Mouse (Mus musculus): ENCODE results near the gene Olfr965. TPM values are rescaled to one million over a fixed set of nuclear protein-coding genes. Genes with fewer than 3 reads are reported as not detected.

Gene Olfr965
- polyA plus RNA-seq, 1 experiment: not detected

DNA sequence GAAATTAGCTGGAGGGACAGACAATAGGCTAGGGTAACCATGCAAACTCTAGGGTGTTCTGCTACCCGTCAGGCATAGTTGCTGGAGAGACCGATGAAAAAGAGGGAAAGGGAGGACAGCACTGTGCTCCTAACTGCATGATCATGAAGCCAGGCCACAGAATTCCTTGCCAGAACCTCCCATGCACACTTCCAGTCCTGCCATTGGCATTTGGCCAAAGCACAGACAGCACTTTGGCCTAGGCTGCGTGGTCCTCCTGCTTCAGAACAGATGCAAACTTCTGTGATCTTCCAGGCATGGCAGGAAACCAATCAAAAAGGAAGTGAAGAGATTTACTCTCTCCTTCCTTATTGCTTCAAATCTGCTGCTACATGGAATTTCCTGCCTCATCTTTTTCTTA is 2.2 kb upstream of the Olfr965 start:
- Histone ChIP-seq H3K27ac (ENCODE audit: control insufficient read depth, insufficient read depth, low read depth, low read length) (no peak overlapping the region), H3K36me3 (ENCODE audit: control insufficient read depth, insufficient read depth, low read length) (no peaks in the 10 kb centered on the region), H3K4me1 (ENCODE audit: control insufficient read depth, insufficient read depth, low read length) (no peaks in the 10 kb centered on the region), H3K27me3 (ENCODE audit: control insufficient read depth, insufficient read depth, low read length) (no peaks in the 10 kb centered on the region), H3K4me3 (ENCODE audit: control insufficient read depth, low read depth, low read length) (no peak overlapping the region)
- TF ChIP-seq CTCF (IDR thresholded peaks at IDR 0.05; ENCODE audit: control insufficient read depth, insufficient read depth, insufficient replicate concordance, low read depth, low read length): no peak
- TF ChIP-seq POLR2A (IDR thresholded peaks at IDR 0.05; ENCODE audit: control insufficient read depth, low read depth, low read length): no peak

GRCm38 (mm10) chr9:39730678-39731077 is 19.5 kb downstream of the Olfr965 start, which contains the start of gene Olfr150:
Olfr150 (plus strand) TSS chr9:39730978.
- H3K4me3 ChIP-seq (ENCODE audit: control insufficient read depth, low read depth, low read length): no peak within 1 kb of the TSS
- H3K4me1 ChIP-seq (ENCODE audit: control insufficient read depth, insufficient read depth, low read length): no peaks in the 10 kb centered on the region
- no peaks in the 10 kb centered on the region for H3K27me3 ChIP-seq (ENCODE audit: control insufficient read depth, insufficient read depth, low read length)
- H3K27ac ChIP-seq (ENCODE audit: control insufficient read depth, insufficient read depth, low read depth, low read length): no peak within 1 kb of the TSS
- H3K36me3 ChIP-seq (ENCODE audit: control insufficient read depth, insufficient read depth, low read length): no peaks in the 10 kb centered on the region
- TF ChIP-seq POLR2A (IDR thresholded peaks at IDR 0.05; ENCODE audit: control insufficient read depth, low read depth, low read length) (no peak), CTCF (IDR thresholded peaks at IDR 0.05; ENCODE audit: control insufficient read depth, insufficient read depth, insufficient replicate concordance, low read depth, low read length) (no peak)

- H3K4me1 ChIP-seq (ENCODE audit: control insufficient read depth, insufficient read depth, low read length): no peaks in the 10 kb centered on the region
- H3K27ac ChIP-seq (ENCODE audit: control insufficient read depth, insufficient read depth, low read depth, low read length): no peak overlapping the region
- TF ChIP-seq POLR2A (IDR thresholded peaks at IDR 0.05; ENCODE audit: control insufficient read depth, low read depth, low read length): no peak
- no peak for TF ChIP-seq CTCF (IDR thresholded peaks at IDR 0.05; ENCODE audit: control insufficient read depth, insufficient read depth, insufficient replicate concordance, low read depth, low read length)
- no peaks in the 10 kb centered on the region for H3K36me3 ChIP-seq (ENCODE audit: control insufficient read depth, insufficient read depth, low read length)
- no peak overlapping the region for H3K4me3 ChIP-seq (ENCODE audit: control insufficient read depth, low read depth, low read length)
- H3K27me3 ChIP-seq (ENCODE audit: control insufficient read depth, insufficient read depth, low read length): no peaks in the 10 kb centered on the region
Observed at GRCm38 (mm10) chr9:39740741-39741140, 29.6 kb downstream of the Olfr965 start.

GRCm38 (mm10) chr9:39745949-39746348 is 34.8 kb downstream of the Olfr965 start, which contains the start of gene Olfr967:
Olfr967 (plus strand) TSS chr9:39746249.
- Histone ChIP-seq H3K4me1 (ENCODE audit: control insufficient read depth, insufficient read depth, low read length) (no peaks in the 10 kb centered on the region), H3K4me3 (ENCODE audit: control insufficient read depth, low read depth, low read length) (no peak within 1 kb of the TSS), H3K36me3 (ENCODE audit: control insufficient read depth, insufficient read depth, low read length) (no peaks in the 10 kb centered on the region), H3K27me3 (ENCODE audit: control insufficient read depth, insufficient read depth, low read length) (no peaks in the 10 kb centered on the region), H3K27ac (ENCODE audit: control insufficient read depth, insufficient read depth, low read depth, low read length) (no peak within 1 kb of the TSS)
- TF ChIP-seq CTCF (IDR thresholded peaks at IDR 0.05; ENCODE audit: control insufficient read depth, insufficient read depth, insufficient replicate concordance, low read depth, low read length) (no peak), POLR2A (IDR thresholded peaks at IDR 0.05; ENCODE audit: control insufficient read depth, low read depth, low read length) (no peak)

GRCm38 (mm10) chr9:39746428-39746827 is 35.3 kb downstream of the Olfr965 start:
- TF ChIP-seq POLR2A (IDR thresholded peaks at IDR 0.05; ENCODE audit: control insufficient read depth, low read depth, low read length) (no peak), CTCF (IDR thresholded peaks at IDR 0.05; ENCODE audit: control insufficient read depth, insufficient read depth, insufficient replicate concordance, low read depth, low read length) (no peak)
- H3K27me3 ChIP-seq (ENCODE audit: control insufficient read depth, insufficient read depth, low read length): no peaks in the 10 kb centered on the region
- no peaks in the 10 kb centered on the region for H3K4me1 ChIP-seq (ENCODE audit: control insufficient read depth, insufficient read depth, low read length)
- no peaks in the 10 kb centered on the region for H3K36me3 ChIP-seq (ENCODE audit: control insufficient read depth, insufficient read depth, low read length)
- no peak overlapping the region for H3K4me3 ChIP-seq (ENCODE audit: control insufficient read depth, low read depth, low read length)
- H3K27ac ChIP-seq (ENCODE audit: control insufficient read depth, insufficient read depth, low read depth, low read length): no peak overlapping the region

Other genes starting within 250 kb of the Olfr965 start
- gene Olfr955, start 239.4 kb upstream of the Olfr965 start, polyA plus RNA-seq (2012; rRNA removed): not detected in 2 replicates
- gene Olfr44, start 217.4 kb upstream of the Olfr965 start, polyA plus RNA-seq (2012; rRNA removed): not detected in 2 replicates
- gene Olfr957, start 195.5 kb upstream of the Olfr965 start, polyA plus RNA-seq (2012; rRNA removed): not detected in 2 replicates
- not detected in 2 replicates for gene Olfr958, start 157.3 kb upstream of the Olfr965 start, polyA plus RNA-seq (2012; rRNA removed)
- gene Olfr959, start 135.8 kb upstream of the Olfr965 start, polyA plus RNA-seq (2012; rRNA removed): not detected in 2 replicates
- 0.05 and 0.13 TPM in 2 replicates for gene AW551984, start 107.0 kb upstream of the Olfr965 start, polyA plus RNA-seq (2012; rRNA removed)
- not detected in 2 replicates for gene Olfr148, start 100.7 kb upstream of the Olfr965 start, polyA plus RNA-seq (2012; rRNA removed)
- gene Olfr960, start 90.0 kb upstream of the Olfr965 start, polyA plus RNA-seq (2012; rRNA removed): not detected in 2 replicates
- gene Olfr961, start 66.3 kb upstream of the Olfr965 start, polyA plus RNA-seq (2012; rRNA removed): 0.10 TPM in 1 of 2 replicates, not detected in the other
- not detected in 2 replicates for gene Olfr963, start 44.1 kb upstream of the Olfr965 start, polyA plus RNA-seq (2012; rRNA removed)
- gene Olfr149, start 4.2 kb upstream of the Olfr965 start, polyA plus RNA-seq (2012; rRNA removed): not detected in 2 replicates
- not detected in 2 replicates for gene Olfr150, start 19.6 kb downstream of the Olfr965 start, polyA plus RNA-seq (2012; rRNA removed)
- gene Olfr967, start 34.9 kb downstream of the Olfr965 start, polyA plus RNA-seq (2012; rRNA removed): not detected in 2 replicates
- gene Olfr968, start 71.9 kb downstream of the Olfr965 start, polyA plus RNA-seq (2012; rRNA removed): not detected in 2 replicates
- not detected in 2 replicates for gene Olfr969, start 79.6 kb downstream of the Olfr965 start, polyA plus RNA-seq (2012; rRNA removed)
- gene Olfr970, start 97.5 kb downstream of the Olfr965 start, polyA plus RNA-seq (2012; rRNA removed): not detected in 2 replicates
- not detected in 2 replicates for gene Olfr971, start 125.5 kb downstream of the Olfr965 start, polyA plus RNA-seq (2012; rRNA removed)
- not detected in 2 replicates for gene Olfr972, start 155.1 kb downstream of the Olfr965 start, polyA plus RNA-seq (2012; rRNA removed)
- gene Olfr229, start 196.0 kb downstream of the Olfr965 start, polyA plus RNA-seq (2012; rRNA removed): not detected in 2 replicates
- not detected in 2 replicates for gene Olfr974, start 226.1 kb downstream of the Olfr965 start, polyA plus RNA-seq (2012; rRNA removed)
- gene Olfr975, start 240.7 kb downstream of the Olfr965 start, polyA plus RNA-seq (2012; rRNA removed): 0.79 and 1.0 TPM in 2 replicates
- gene Olfr976, start 249.8 kb downstream of the Olfr965 start, polyA plus RNA-seq (2012; rRNA removed): 0.52 and 0.57 TPM in 2 replicates

Measured in testis, adult 2 months (tissue).